Mouse (Mus musculus) hindbrain, embryonic 13.5 days (tissue): Measurements from ENCODE around the gene Coa6. TPM values are rescaled to one million over a fixed set of nuclear protein-coding genes. Genes with fewer than 3 reads are reported as not detected.
A peak's percentile ranks its signal among the peaks of the same experiment; 100 is the strongest.
"Not testable (repeated sequence)": the region's sequence is repeated elsewhere in the genome, so short reads cannot be mapped to it uniquely, and the experiment has no call there.

Experiments used
- ATAC-seq: fragments of 200-750 bp; cut with Nextera tagmentation; 2 replicates; pipeline ENCODE4 v1.8.0; 2017; ENCODE audit warnings: moderate TSS enrichment; ENCODE audit not compliant: low FRiP score
- H3K27ac ChIP-seq: fragments of 300-500 bp; sonication (generic); 2 replicates; pipeline ENCODE4 v1.5.1; 2015; ENCODE audit warnings: inconsistent platforms, mild to moderate bottlenecking, moderate library complexity
- H3K27me3 ChIP-seq: fragments of 300-500 bp; sonication (generic); 2 replicates; pipeline ENCODE4 v1.6.1; 2015; ENCODE audit warnings: mild to moderate bottlenecking, inconsistent platforms
- H3K36me3 ChIP-seq: fragments of 300-500 bp; sonication (generic); 2 replicates; pipeline ENCODE4 v1.6.1; 2015; ENCODE audit warnings: mild to moderate bottlenecking, inconsistent platforms
- H3K4me1 ChIP-seq: fragments of 300-500 bp; sonication (generic); replicated peaks from 2 replicates; pipeline ENCODE4 v1.6.1; 2015; ENCODE audit warnings: inconsistent platforms
- H3K4me2 ChIP-seq: fragments of 300-500 bp; sonication (generic); 2 replicates; pipeline ENCODE4 v1.6.1; 2015; ENCODE audit warnings: inconsistent platforms, mild to moderate bottlenecking, moderate library complexity
- H3K4me3 ChIP-seq: fragments of 300-500 bp; sonication (generic); 2 replicates; pipeline ENCODE4 v1.5.1; 2015; ENCODE audit warnings: mild to moderate bottlenecking, inconsistent platforms
- H3K9ac ChIP-seq: fragments of 300-500 bp; sonication (generic); 2 replicates; pipeline ENCODE4 v1.6.1; 2015; ENCODE audit warnings: mild to moderate bottlenecking, inconsistent platforms
- H3K9me3 ChIP-seq: fragments of 300-500 bp; sonication (generic); 2 replicates; pipeline ENCODE4 v1.6.1; 2016; ENCODE audit warnings: inconsistent platforms
- WGBS: fragments of 180-500 bp; shearing (Covaris S2); methylation state at CpG from one replicate; pipeline ENCODE4 v1.1.7; 2015; 5-methylcytosine and 5-hydroxymethylcytosine counted together
- polyA plus RNA-seq: library from polyadenylated mRNA; unstranded; fragments of >200 nt; fragmentation: Nextera tagmentation; extraction: Ambion mirVana; gene quantifications from 2 replicates; pipeline ENCODE4 v1.2.1, GENCODE M21; 2015

Coa6 gene
- polyA plus RNA-seq = 46.8 and 49.6 TPM in 2 replicates

GRCm38 (mm10) chr8:126422174-126422919 lies at the start of gene Coa6:
Gene Coa6, plus strand, starts transcription at chr8:126422515.
- ATAC-seq = peak; percentile 97
- no peaks in the 10 kb centered on the region for H3K27me3 ChIP-seq
- peak within 1 kb of the TSS; percentile 89 for H3K4me3 ChIP-seq
- peaks cover 21% of the 10 kb centered on the region for H3K36me3 ChIP-seq
- H3K27ac ChIP-seq = peak within 1 kb of the TSS; percentile 78
- whole genome bisulfite sequencing = under 1% methylated on average over 61 of the region's 61 CpGs
- peaks cover 15% of the 10 kb centered on the region for H3K4me1 ChIP-seq
- peak within 1 kb of the TSS; percentile 94 for H3K9ac ChIP-seq
- H3K4me2 ChIP-seq = peak within 1 kb of the TSS; percentile 84
- H3K9me3 ChIP-seq = no peaks in the 10 kb centered on the region

DNA sequence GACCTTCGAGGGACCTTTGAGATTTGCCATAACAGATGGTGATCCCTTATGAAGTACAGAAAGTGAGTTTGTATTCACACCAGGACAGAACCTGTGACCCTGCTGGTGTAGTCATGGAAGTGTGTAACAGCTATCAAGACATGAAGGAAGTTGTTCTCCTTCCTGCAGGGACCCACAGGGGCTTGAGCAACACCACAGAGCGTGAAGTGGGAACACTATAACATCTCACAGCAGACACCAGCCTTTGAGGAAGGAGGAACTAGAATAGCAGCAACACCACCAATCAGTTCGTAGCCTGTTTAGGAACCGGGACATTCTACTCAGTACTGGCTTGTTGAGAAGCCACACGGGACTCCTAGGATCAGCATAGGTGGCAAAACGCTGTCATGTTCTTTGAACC lies 42.7 kb upstream of the Coa6 start:
- Histone ChIP-seq H3K9me3 (no peaks in the 10 kb centered on the region), H3K27ac (no peak overlapping the region), H3K36me3 (no peaks in the 10 kb centered on the region), H3K9ac (no peak overlapping the region), H3K4me3 (no peak overlapping the region), H3K4me2 (no peak overlapping the region), H3K4me1 (no peaks in the 10 kb centered on the region), H3K27me3 (peaks cover 5% of the 10 kb centered on the region; the same call in 1 of the 2 replicates)
- 92% methylated on average over 6 of the region's 6 CpGs for WGBS
- no peak for ATAC-seq

GRCm38 (mm10) chr8:126380141-126380540 lies 42.2 kb upstream of the Coa6 start:
- H3K4me2 ChIP-seq = no peak overlapping the region
- 59% methylated on average over 2 of the region's 2 CpGs for WGBS
- peaks cover 8% of the 10 kb centered on the region; the same call in 1 of the 2 replicates for H3K27me3 ChIP-seq
- H3K4me3 ChIP-seq = no peak overlapping the region
- H3K4me1 ChIP-seq = no peaks in the 10 kb centered on the region
- ATAC-seq = no peak
- H3K9me3 ChIP-seq = no peaks in the 10 kb centered on the region
- H3K9ac ChIP-seq = no peak overlapping the region
- H3K36me3 ChIP-seq = no peaks in the 10 kb centered on the region
- H3K27ac ChIP-seq = no peak overlapping the region

- ATAC-seq = no peak
- H3K4me2 ChIP-seq = no peak overlapping the region
- H3K36me3 ChIP-seq = no peaks in the 10 kb centered on the region
- no peaks in the 10 kb centered on the region for H3K9me3 ChIP-seq
- no peaks in the 10 kb centered on the region for H3K4me1 ChIP-seq
- H3K9ac ChIP-seq = no peak overlapping the region
- 85% methylated on average over 7 of the region's 7 CpGs for WGBS
- H3K27ac ChIP-seq = no peak overlapping the region
- H3K4me3 ChIP-seq = no peak overlapping the region
- peaks cover 8% of the 10 kb centered on the region; the same call in 1 of the 2 replicates for H3K27me3 ChIP-seq
These were observed 41.0 kb upstream of the Coa6 start for GRCm38 (mm10) chr8:126381299-126381698.

DNA sequence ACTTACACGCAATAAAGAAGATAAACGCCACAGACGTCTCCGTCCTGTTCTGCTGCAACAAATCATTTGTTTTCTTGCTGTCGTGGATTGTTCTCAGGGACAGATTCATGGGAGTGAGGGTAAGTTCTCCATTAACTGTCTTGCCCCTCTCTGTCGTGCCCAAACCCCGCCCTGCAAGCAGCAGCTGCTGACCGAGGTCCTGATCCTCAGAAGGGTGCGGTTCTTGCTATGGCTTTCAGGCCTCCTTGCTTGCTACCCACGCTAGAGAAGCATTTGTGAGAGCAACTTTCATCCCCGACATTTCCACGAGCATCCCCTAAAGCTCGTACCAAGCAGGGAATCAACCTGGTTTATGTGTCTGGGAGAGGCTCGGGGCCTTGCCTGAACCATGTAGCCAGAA lies 40.1 kb upstream of the Coa6 start:
- Histone ChIP-seq H3K4me1 (no peaks in the 10 kb centered on the region), H3K4me3 (no peak overlapping the region), H3K9me3 (no peaks in the 10 kb centered on the region), H3K36me3 (no peaks in the 10 kb centered on the region), H3K27me3 (peaks cover 6% of the 10 kb centered on the region; the same call in 1 of the 2 replicates), H3K9ac (no peak overlapping the region), H3K4me2 (no peak overlapping the region), H3K27ac (no peak overlapping the region)
- 46% methylated on average over 14 of the region's 14 CpGs for WGBS
- ATAC-seq = no peak

DNA sequence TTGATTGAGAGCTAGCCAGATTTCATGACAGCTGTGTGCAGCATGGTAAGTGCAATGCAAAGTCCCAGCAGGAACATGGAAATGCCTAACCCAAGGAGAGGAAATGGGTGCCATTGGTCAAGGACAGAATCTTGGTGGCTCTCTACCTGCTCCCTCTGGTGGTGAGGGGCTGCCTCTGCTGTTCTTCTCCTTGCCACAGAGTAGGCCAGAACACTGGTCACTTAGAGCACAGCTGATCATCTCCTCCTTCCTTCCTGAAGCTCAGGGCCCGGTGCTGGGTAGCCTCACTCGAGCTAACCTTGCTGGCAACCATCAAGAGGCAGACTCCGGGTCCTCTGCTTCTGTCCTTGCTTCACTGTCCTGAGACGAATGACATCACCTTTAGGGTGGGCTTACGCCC lies 39.6 kb upstream of the Coa6 start:
- no peak overlapping the region for H3K9ac ChIP-seq
- no peaks in the 10 kb centered on the region for H3K9me3 ChIP-seq
- ATAC-seq = no peak
- peaks cover 6% of the 10 kb centered on the region; the same call in 1 of the 2 replicates for H3K27me3 ChIP-seq
- H3K4me2 ChIP-seq = no peak overlapping the region
- H3K4me1 ChIP-seq = no peaks in the 10 kb centered on the region
- H3K27ac ChIP-seq = no peak overlapping the region
- H3K4me3 ChIP-seq = no peak overlapping the region
- H3K36me3 ChIP-seq = no peaks in the 10 kb centered on the region
- 78% methylated on average over 5 of the region's 5 CpGs for WGBS

GRCm38 (mm10) chr8:126387566-126387965 lies 34.7 kb upstream of the Coa6 start:
- Histone ChIP-seq H3K9me3 (no peaks in the 10 kb centered on the region), H3K27ac (no peak overlapping the region), H3K4me3 (no peak overlapping the region), H3K9ac (no peak overlapping the region), H3K36me3 (no peaks in the 10 kb centered on the region), H3K4me1 (no peaks in the 10 kb centered on the region), H3K4me2 (no peak overlapping the region), H3K27me3 (peaks cover 6% of the 10 kb centered on the region; the same call in 1 of the 2 replicates)
- no peak for ATAC-seq
- WGBS = 91% methylated on average over 4 of the region's 4 CpGs

GRCm38 (mm10) chr8:126391541-126391940 lies 30.8 kb upstream of the Coa6 start:
- no peak for ATAC-seq
- Histone ChIP-seq H3K27me3 (no peaks in the 10 kb centered on the region), H3K9ac (no peak overlapping the region), H3K4me1 (peaks cover 5% of the 10 kb centered on the region), H3K4me3 (no peak overlapping the region), H3K36me3 (no peaks in the 10 kb centered on the region), H3K4me2 (no peak overlapping the region), H3K9me3 (no peaks in the 10 kb centered on the region), H3K27ac (no peak overlapping the region)
- WGBS = 70% methylated on average over 2 of the region's 2 CpGs

DNA sequence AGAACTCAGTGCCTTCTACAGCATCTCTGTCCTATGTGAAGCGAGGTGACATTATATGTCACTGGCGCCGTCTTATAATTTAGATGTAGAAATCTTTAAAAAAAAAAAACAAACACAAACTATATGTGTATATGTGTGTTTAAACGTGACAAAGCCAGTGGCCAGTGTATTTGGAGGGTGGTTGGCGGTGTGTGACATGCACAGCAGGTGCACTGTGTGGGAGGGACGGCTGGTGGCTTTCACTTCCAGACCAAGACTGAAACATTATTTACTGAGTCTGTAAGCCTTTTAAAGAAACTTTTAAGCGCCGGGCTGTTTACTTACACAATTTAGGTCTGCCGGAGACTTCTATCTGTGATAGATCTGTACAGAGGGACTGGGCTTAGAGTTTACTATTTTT lies 26.9 kb upstream of the Coa6 start:
- Histone ChIP-seq H3K4me3 (no peak overlapping the region), H3K9me3 (no peaks in the 10 kb centered on the region), H3K4me1 (peaks cover 5% of the 10 kb centered on the region), H3K36me3 (no peaks in the 10 kb centered on the region), H3K9ac (no peak overlapping the region), H3K4me2 (no peak overlapping the region), H3K27me3 (no peaks in the 10 kb centered on the region), H3K27ac (no peak overlapping the region)
- no peak for ATAC-seq
- 66% methylated on average over 9 of the region's 9 CpGs for WGBS

GRCm38 (mm10) chr8:126395917-126396316 lies 26.4 kb upstream of the Coa6 start:
- peaks cover 5% of the 10 kb centered on the region for H3K4me1 ChIP-seq
- no peaks in the 10 kb centered on the region for H3K27me3 ChIP-seq
- no peak overlapping the region for H3K27ac ChIP-seq
- H3K4me3 ChIP-seq = no peak overlapping the region
- no peak overlapping the region for H3K4me2 ChIP-seq
- no peak for ATAC-seq
- no peaks in the 10 kb centered on the region for H3K9me3 ChIP-seq
- H3K9ac ChIP-seq = no peak overlapping the region
- WGBS = 48% methylated on average over 5 of the region's 5 CpGs
- no peaks in the 10 kb centered on the region for H3K36me3 ChIP-seq

DNA sequence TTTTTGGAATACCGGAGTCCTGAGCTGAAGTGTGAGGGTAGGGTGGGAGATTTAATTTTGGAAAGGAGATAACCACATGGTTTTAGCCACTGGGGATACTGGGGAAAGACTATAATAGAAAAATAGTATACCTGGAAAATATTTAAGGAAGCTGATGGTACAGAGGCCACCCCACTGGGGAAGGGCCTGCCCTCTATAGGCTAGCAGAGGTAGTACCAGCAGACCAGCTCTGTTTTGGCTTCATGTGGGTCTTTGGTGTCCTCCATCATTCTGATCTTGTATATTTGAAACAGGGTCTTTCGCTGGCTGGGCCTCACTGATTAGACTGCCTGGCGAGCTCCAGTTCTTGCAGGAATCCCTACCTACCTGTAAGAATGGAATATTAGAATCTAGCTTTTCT lies 24.0 kb upstream of the Coa6 start:
- Histone ChIP-seq H3K9ac (no peak overlapping the region), H3K4me1 (peaks cover 5% of the 10 kb centered on the region), H3K27me3 (no peaks in the 10 kb centered on the region), H3K4me3 (no peak overlapping the region), H3K27ac (no peak overlapping the region), H3K36me3 (no peaks in the 10 kb centered on the region), H3K4me2 (no peak overlapping the region), H3K9me3 (no peaks in the 10 kb centered on the region)
- no peak for ATAC-seq
- 76% methylated on average over 3 of the region's 3 CpGs for WGBS

- not testable (repeated sequence) for H3K36me3 ChIP-seq, H3K9ac ChIP-seq, H3K27ac ChIP-seq, H3K27me3 ChIP-seq, H3K9me3 ChIP-seq, H3K4me1 ChIP-seq, H3K4me2 ChIP-seq, ATAC-seq, H3K4me3 ChIP-seq
These were observed 17.8 kb upstream of the Coa6 start for GRCm38 (mm10) chr8:126404550-126404949.

- H3K36me3 ChIP-seq = no peaks in the 10 kb centered on the region
- H3K4me1 ChIP-seq = no peaks in the 10 kb centered on the region
- H3K27ac ChIP-seq = no peak overlapping the region
- no peak overlapping the region for H3K4me3 ChIP-seq
- no peak overlapping the region for H3K9ac ChIP-seq
- ATAC-seq = no peak
- no peak overlapping the region for H3K4me2 ChIP-seq
- no peaks in the 10 kb centered on the region for H3K27me3 ChIP-seq
- 84% methylated on average over 4 of the region's 4 CpGs for WGBS
- peaks cover 4% of the 10 kb centered on the region; the same call in 1 of the 2 replicates for H3K9me3 ChIP-seq
These were observed 17.3 kb upstream of the Coa6 start for GRCm38 (mm10) chr8:126405030-126405429.
